Comparison of ENCODE assay signal across 9 mouse cellular contexts in genomic region chr19:27123806-27124469, GRCm38 (mm10).
DNase-seq lines count a peak whose midpoint lies in the region; ATAC-seq and TF ChIP-seq lines count a peak whose summit lies in the region.
"Had no signal": no experiment of that assay in that cellular context is flagged by ENCODE, and none has a peak within 500 bp of the region (broad histone marks: within the 10 kb centered on the region; RNA-seq: fewer than 3 reads in every experiment).

No protein-coding gene starts in this region.

- H3K4me2 ChIP-seq in intestine, postnatal 0 days (replicated peaks; ENCODE audit: low read depth) = no peak overlapping the region
- H3K4me2 ChIP-seq in intestine, embryonic 15.5 days (replicated peaks) = no peak overlapping the region
- H3K4me2 ChIP-seq: limb, embryonic 13.5 days had no signal

- H3K27me3 ChIP-seq in intestine, postnatal 0 days (replicated peaks; ENCODE audit: control insufficient read depth, insufficient read depth, low read length) = no peaks in the 10 kb centered on the region
- no peaks in the 10 kb centered on the region for H3K27me3 ChIP-seq in intestine, embryonic 15.5 days (replicated peaks)
- H3K27me3 ChIP-seq in embryonic facial prominence, embryonic 10.5 days (replicated peaks; ENCODE audit: low read depth, poor library complexity, severe bottlenecking) = no peaks in the 10 kb centered on the region
- H3K27me3 ChIP-seq: limb, embryonic 13.5 days had no signal

- 55% methylated on average over 11 of the region's 11 CpGs for WGBS in intestine, postnatal 0 days
- 57% methylated on average over 11 of the region's 11 CpGs for WGBS in intestine, embryonic 15.5 days
- WGBS in embryonic facial prominence, embryonic 10.5 days = 68% methylated on average over 11 of the region's 11 CpGs

- H3K9me3 ChIP-seq in intestine, postnatal 0 days (ENCODE audit: control insufficient read depth) = no peaks in the 10 kb centered on the region
- no peaks in the 10 kb centered on the region for H3K9me3 ChIP-seq in intestine, embryonic 15.5 days
- H3K9me3 ChIP-seq in embryonic facial prominence, embryonic 10.5 days = no peaks in the 10 kb centered on the region
- H3K9me3 ChIP-seq: limb, embryonic 13.5 days had no signal

- no peak for ATAC-seq in intestine, postnatal 0 days
- ATAC-seq in intestine, embryonic 15.5 days = no peak

- H3K4me1 ChIP-seq in intestine, postnatal 0 days (replicated peaks; ENCODE audit: control insufficient read depth, insufficient read depth, low read length) = no peaks in the 10 kb centered on the region
- H3K4me1 ChIP-seq in intestine, embryonic 15.5 days (replicated peaks) = no peaks in the 10 kb centered on the region
- H3K4me1 ChIP-seq in embryonic facial prominence, embryonic 10.5 days = no peaks in the 10 kb centered on the region
- H3K4me1 ChIP-seq: limb, embryonic 13.5 days had no signal

- no peaks in the 10 kb centered on the region for H3K36me3 ChIP-seq in intestine, postnatal 0 days (ENCODE audit: control insufficient read depth, insufficient read depth)
- no peaks in the 10 kb centered on the region for H3K36me3 ChIP-seq in intestine, embryonic 15.5 days
- H3K36me3 ChIP-seq in embryonic facial prominence, embryonic 10.5 days (replicated peaks) = no peaks in the 10 kb centered on the region
- H3K36me3 ChIP-seq: limb, embryonic 13.5 days had no signal

- no peak overlapping the region for H3K4me3 ChIP-seq in intestine, postnatal 0 days (ENCODE audit: low read depth, low read length)
- no peak overlapping the region for H3K4me3 ChIP-seq in intestine, embryonic 15.5 days (replicated peaks)
- H3K4me3 ChIP-seq in embryonic facial prominence, embryonic 10.5 days = no peak overlapping the region
- H3K4me3 ChIP-seq: limb, embryonic 13.5 days had no signal

- H3K27ac ChIP-seq in intestine, postnatal 0 days (ENCODE audit: low read depth, low read length) = no peak overlapping the region
- H3K27ac ChIP-seq in intestine, embryonic 15.5 days = no peak overlapping the region
- H3K27ac ChIP-seq in embryonic facial prominence, embryonic 10.5 days (replicated peaks) = no peak overlapping the region
- H3K27ac ChIP-seq: limb, embryonic 13.5 days had no signal

- DNase-seq in adrenal gland, adult 2 months = peak; percentile 42
- peak; percentile 49 for DNase-seq in embryonic facial prominence, embryonic 10.5 days (ENCODE audit: low spot score)
- DNase-seq in heart, postnatal 25 days (ENCODE audit: low spot score) = peak; percentile 6
- DNase-seq in layer of hippocampus, postnatal 36 days = peak; percentile 27 to 35
- DNase-seq in naive thymus-derived CD4-positive, alpha-beta T cell, adult 2 months (ENCODE audit: low read depth) = peak; percentile 17
- no peak for DNase-seq in spleen, adult 18-20 months

- intact Hi-C loops in heart, postnatal 25 days (cut with DNase I) = loop anchor here (5.0 to 10.0 kb wide), 2 partner anchors 91 to 293 kb away; partner anchors contain the start of gene Vldlr

- TF ChIP-seq CTCF in intestine, postnatal 0 days (IDR thresholded peaks at IDR 0.05; ENCODE audit: low read depth) = peak; percentile 72

- H3K9ac ChIP-seq in intestine, postnatal 0 days (ENCODE audit: low read depth, low read length) = no peak overlapping the region
- no peak overlapping the region for H3K9ac ChIP-seq in intestine, embryonic 15.5 days
- H3K9ac ChIP-seq: limb, embryonic 13.5 days had no signal

Comparison
In these comparisons a context has a peak if more than half of its experiments do, and no peak if none do; other contexts are left out.
1. DNase-seq: peak in adrenal gland, adult 2 months (single experiment), embryonic facial prominence, embryonic 10.5 days (single experiment), heart, postnatal 25 days (single experiment), layer of hippocampus, postnatal 36 days (2 of 2) and naive thymus-derived CD4-positive, alpha-beta T cell, adult 2 months (single experiment); none in spleen, adult 18-20 months (0 of 2).